Mouse (Mus musculus): ENCODE measurements around the gene Arhgef9. TPM values are rescaled to one million over a fixed set of nuclear protein-coding genes. Genes with fewer than 3 reads are reported as not detected.

Gene Arhgef9
- 26.9 and 27.8 TPM in 2 replicates for polyA plus RNA-seq (2015; fragmentation: Nextera tagmentation; extraction: Ambion mirVana)

- peak within 1 kb of the TSS; percentile 46 for H3K4me3 ChIP-seq
- H3K27me3 ChIP-seq: 0 out of 2 replicates have a peak, but pooled peaks cover 4% of the 10 kb centered on the region
- no peaks in the 10 kb centered on the region for H3K36me3 ChIP-seq
- H3K9ac ChIP-seq: peak within 1 kb of the TSS; percentile 62
- no peaks in the 10 kb centered on the region for H3K9me3 ChIP-seq
- peak within 1 kb of the TSS; percentile 63 for H3K4me2 ChIP-seq (replicated peaks)
- ATAC-seq (ENCODE audit: low FRiP score, low read depth): peak; percentile 78
- peak within 1 kb of the TSS; percentile 48; the same call in 1 of the 2 replicates for H3K27ac ChIP-seq
- 21% methylated on average over 20 of the region's 24 CpGs for WGBS
- 0 out of 2 replicates have a peak, but pooled peaks cover 5% of the 10 kb centered on the region for H3K4me1 ChIP-seq
Measured at GRCm38 (mm10) chrX:95196104-95196919, at the start of gene Arhgef9. Gene Arhgef9, minus strand, starts transcription at chrX:95196856.

DNA sequence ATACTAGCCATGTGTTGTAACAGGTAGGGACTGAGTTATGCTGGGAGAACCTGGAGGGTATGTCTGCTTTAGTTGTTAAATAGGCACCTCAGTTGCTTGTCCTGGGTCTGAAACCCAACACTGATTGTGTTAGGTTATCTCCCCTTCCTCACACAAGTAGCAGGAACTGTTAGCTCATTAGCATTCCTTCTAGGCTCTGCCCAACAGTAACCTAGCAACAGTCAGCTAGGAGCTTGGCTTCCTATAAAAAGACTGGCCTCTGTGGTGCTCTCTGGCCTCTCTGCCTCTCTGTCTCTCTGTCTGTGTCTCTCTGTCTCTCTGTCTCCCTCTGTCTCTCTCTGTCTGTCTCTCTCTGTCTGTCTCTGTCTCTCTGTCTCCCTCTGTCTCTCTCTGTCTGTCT lies 42.2 kb upstream of the Arhgef9 start:
- Histone ChIP-seq H3K4me2 (replicated peaks) (no peak overlapping the region), H3K9me3 (no peaks in the 10 kb centered on the region), H3K27me3 (no peaks in the 10 kb centered on the region), H3K9ac (no peak overlapping the region), H3K4me1 (no peaks in the 10 kb centered on the region), H3K27ac (no peak overlapping the region), H3K36me3 (no peaks in the 10 kb centered on the region), H3K4me3 (no peak overlapping the region)
- no peak for ATAC-seq (ENCODE audit: low FRiP score, low read depth)

- H3K4me1 ChIP-seq: 0 out of 2 replicates have a peak, but pooled peaks cover 5% of the 10 kb centered on the region
- peak overlapping the region; percentile 48; the same call in 1 of the 2 replicates for H3K27ac ChIP-seq
- H3K36me3 ChIP-seq: no peaks in the 10 kb centered on the region
- 48% methylated on average over 3 of the region's 3 CpGs for WGBS
- peak overlapping the region; percentile 63 for H3K4me2 ChIP-seq (replicated peaks)
- 0 out of 2 replicates have a peak, but pooled peaks cover 4% of the 10 kb centered on the region for H3K27me3 ChIP-seq
- ATAC-seq (ENCODE audit: low FRiP score, low read depth): no peak
- H3K9ac ChIP-seq: peak overlapping the region; percentile 62
- H3K9me3 ChIP-seq: no peaks in the 10 kb centered on the region
- peak overlapping the region; percentile 46 for H3K4me3 ChIP-seq
Measured at GRCm38 (mm10) chrX:95195363-95196103, 1.1 kb downstream of the Arhgef9 start.

GRCm38 (mm10) chrX:95175978-95176377 lies 20.7 kb downstream of the Arhgef9 start:
- H3K9ac ChIP-seq: no peak overlapping the region
- H3K27me3 ChIP-seq: peaks cover 9% of the 10 kb centered on the region; the same call in 1 of the 2 replicates
- no peak for ATAC-seq (ENCODE audit: low FRiP score, low read depth)
- no peak overlapping the region for H3K4me3 ChIP-seq
- no peaks in the 10 kb centered on the region for H3K36me3 ChIP-seq
- H3K27ac ChIP-seq: no peak overlapping the region
- H3K4me1 ChIP-seq: no peaks in the 10 kb centered on the region
- 18% methylated on average over 3 of the region's 3 CpGs for WGBS
- no peaks in the 10 kb centered on the region for H3K9me3 ChIP-seq
- H3K4me2 ChIP-seq (replicated peaks): no peak overlapping the region

- 10% methylated on average over 16 of the region's 16 CpGs for WGBS
Measured at GRCm38 (mm10) chrX:95166317-95166716, 30.3 kb downstream of the Arhgef9 start.

GRCm38 (mm10) chrX:95165671-95166127 lies 31.0 kb downstream of the Arhgef9 start:
- peaks cover 13% of the 10 kb centered on the region; the same call in 1 of the 2 replicates for H3K27me3 ChIP-seq
- H3K4me1 ChIP-seq: peaks cover 3% of the 10 kb centered on the region; the same call in 1 of the 2 replicates
- peak; percentile 17; the same call in 1 of the 2 replicates for ATAC-seq (ENCODE audit: low FRiP score, low read depth)
- peak overlapping the region; percentile 66 for H3K9ac ChIP-seq
- peak overlapping the region; percentile 69 for H3K4me2 ChIP-seq (replicated peaks)
- no peaks in the 10 kb centered on the region for H3K9me3 ChIP-seq
- peak overlapping the region; percentile 49 for H3K4me3 ChIP-seq
- peak overlapping the region; percentile 77; the same call in 1 of the 2 replicates for H3K27ac ChIP-seq
- WGBS: 29% methylated on average over 9 of the region's 9 CpGs
- no peaks in the 10 kb centered on the region for H3K36me3 ChIP-seq

More at GRCm38 (mm10) chrX:95166317-95166716, 30.3 kb downstream of the Arhgef9 start:
- peaks cover 10% of the 10 kb centered on the region; the same call in 1 of the 2 replicates for H3K27me3 ChIP-seq
- H3K36me3 ChIP-seq: no peaks in the 10 kb centered on the region
- H3K9me3 ChIP-seq: no peaks in the 10 kb centered on the region
- ATAC-seq (ENCODE audit: low FRiP score, low read depth): peak; percentile 99
- H3K4me2 ChIP-seq (replicated peaks): peak overlapping the region; percentile 69
- H3K4me3 ChIP-seq: peak overlapping the region; percentile 49
- H3K27ac ChIP-seq: peak overlapping the region; percentile 77; the same call in 1 of the 2 replicates
- H3K4me1 ChIP-seq: peaks cover 3% of the 10 kb centered on the region; the same call in 1 of the 2 replicates
- H3K9ac ChIP-seq: peak overlapping the region; percentile 66

DNA sequence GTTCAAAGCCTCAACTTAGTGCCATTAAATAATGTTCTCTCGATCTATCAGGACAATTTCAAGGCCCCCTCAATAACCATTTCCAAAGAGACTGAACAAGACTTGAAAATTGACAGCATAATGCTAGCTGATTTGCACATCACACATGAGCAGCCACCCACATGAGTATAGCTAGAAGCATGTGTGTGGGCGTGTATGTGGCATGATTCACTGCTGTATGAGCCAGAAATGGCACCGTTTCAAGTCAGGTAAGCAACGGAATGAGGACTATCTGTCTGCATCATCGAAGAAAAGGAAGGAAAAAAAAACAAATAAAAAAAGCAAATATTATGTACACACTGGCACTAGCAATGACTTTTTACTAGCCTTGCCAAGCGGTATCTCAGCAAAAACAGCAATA lies 32.5 kb downstream of the Arhgef9 start:
- Histone ChIP-seq H3K9ac (no peak overlapping the region), H3K27ac (no peak overlapping the region), H3K4me1 (peaks cover 3% of the 10 kb centered on the region; the same call in 1 of the 2 replicates), H3K27me3 (peaks cover 13% of the 10 kb centered on the region; the same call in 1 of the 2 replicates), H3K4me3 (peak overlapping the region; percentile 8; the same call in 1 of the 2 replicates), H3K36me3 (no peaks in the 10 kb centered on the region), H3K4me2 (replicated peaks) (peak overlapping the region; percentile 69), H3K9me3 (no peaks in the 10 kb centered on the region)
- 64% methylated on average over 6 of the region's 6 CpGs for WGBS
- no peak for ATAC-seq (ENCODE audit: low FRiP score, low read depth)

DNA sequence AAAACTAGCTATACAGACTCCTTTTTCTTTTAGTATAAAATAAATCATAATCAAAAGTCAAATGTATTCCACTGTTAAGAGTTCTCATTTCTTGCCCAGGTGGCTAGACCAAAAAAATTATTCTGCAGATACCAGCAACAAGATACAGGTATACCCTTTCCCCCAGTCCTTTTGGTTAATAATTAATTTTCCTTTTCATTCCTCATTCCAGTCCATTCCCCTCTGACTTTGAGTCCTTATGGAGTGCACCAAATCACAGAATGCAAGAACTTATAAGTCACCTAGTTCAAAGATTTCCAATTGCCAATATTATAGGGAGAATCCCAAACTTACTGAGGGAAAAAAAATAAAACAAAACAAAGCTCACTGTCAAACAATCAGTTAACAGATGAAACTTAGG lies 33.2 kb downstream of the Arhgef9 start:
- no peak for ATAC-seq (ENCODE audit: low FRiP score, low read depth)
- peaks cover 13% of the 10 kb centered on the region; the same call in 1 of the 2 replicates for H3K27me3 ChIP-seq
- no peaks in the 10 kb centered on the region for H3K36me3 ChIP-seq
- H3K4me1 ChIP-seq: peaks cover 3% of the 10 kb centered on the region; the same call in 1 of the 2 replicates
- H3K4me3 ChIP-seq: no peak overlapping the region
- H3K4me2 ChIP-seq (replicated peaks): peak overlapping the region; percentile 69; the same call in 1 of the 2 replicates
- H3K9ac ChIP-seq: no peak overlapping the region
- H3K9me3 ChIP-seq: no peaks in the 10 kb centered on the region
- no peak overlapping the region for H3K27ac ChIP-seq

DNA sequence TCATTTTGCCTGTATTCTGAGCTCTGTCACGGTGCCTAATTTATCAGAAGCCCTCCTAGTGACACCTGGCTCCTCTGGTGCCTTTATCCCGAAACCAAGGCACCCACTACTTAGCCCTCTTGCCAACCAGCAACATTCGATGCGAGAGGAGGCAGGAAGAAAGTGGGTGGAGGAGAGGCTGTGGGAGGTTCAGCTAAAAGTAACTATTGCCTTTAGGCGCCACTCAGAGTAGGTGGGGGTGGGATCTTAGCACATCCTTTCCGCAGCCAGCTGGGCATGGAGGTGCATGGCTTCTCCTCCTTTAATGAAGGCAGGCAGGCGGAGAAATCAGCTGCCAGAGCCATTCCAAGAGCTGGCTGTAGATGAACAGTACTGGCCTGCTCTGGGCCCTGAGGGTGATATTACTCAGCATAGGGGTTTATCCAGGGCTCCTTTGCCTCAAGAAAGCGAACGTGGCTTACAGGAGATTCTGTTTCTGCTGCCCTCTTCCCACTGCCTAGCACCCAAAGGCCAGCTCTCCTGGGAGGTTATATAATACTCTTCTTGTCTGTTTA lies 39.7 kb downstream of the Arhgef9 start:
- no peak for ATAC-seq (ENCODE audit: low FRiP score, low read depth)
- H3K4me1 ChIP-seq: no peaks in the 10 kb centered on the region
- H3K36me3 ChIP-seq: no peaks in the 10 kb centered on the region
- H3K27ac ChIP-seq: no peak overlapping the region
- peaks cover 12% of the 10 kb centered on the region; the same call in 1 of the 2 replicates for H3K27me3 ChIP-seq
- no peak overlapping the region for H3K4me2 ChIP-seq (replicated peaks)
- no peak overlapping the region for H3K9ac ChIP-seq
- H3K4me3 ChIP-seq: no peak overlapping the region
- WGBS: 35% methylated on average over 9 of the region's 9 CpGs
- H3K9me3 ChIP-seq: no peaks in the 10 kb centered on the region

DNA sequence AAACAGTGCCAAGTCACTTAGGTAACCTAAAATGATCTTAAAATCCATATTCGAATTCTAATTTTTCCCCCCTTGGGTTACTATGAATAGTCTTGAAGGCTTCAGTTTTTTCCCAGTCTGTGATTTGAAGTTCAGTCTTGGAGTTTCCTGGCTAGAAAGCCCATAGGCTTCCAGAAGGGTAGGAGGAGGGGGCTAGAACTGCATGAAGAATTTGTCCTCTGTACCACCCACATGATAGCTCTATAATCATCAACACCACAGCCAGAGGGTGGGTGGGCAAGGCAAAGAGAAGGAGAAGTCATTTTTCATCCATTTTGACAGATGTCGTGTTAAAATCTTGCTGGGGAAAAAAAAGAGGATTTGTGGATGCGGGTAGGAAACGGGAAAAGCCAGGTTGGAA lies 58.0 kb downstream of the Arhgef9 start:
- H3K4me3 ChIP-seq: no peak overlapping the region
- WGBS: 80% methylated on average over 4 of the region's 4 CpGs
- H3K27ac ChIP-seq: no peak overlapping the region
- H3K9ac ChIP-seq: no peak overlapping the region
- peaks cover 13% of the 10 kb centered on the region; the same call in 1 of the 2 replicates for H3K27me3 ChIP-seq
- no peaks in the 10 kb centered on the region for H3K4me1 ChIP-seq
- no peak overlapping the region for H3K4me2 ChIP-seq (replicated peaks)
- no peak for ATAC-seq (ENCODE audit: low FRiP score, low read depth)
- no peaks in the 10 kb centered on the region for H3K9me3 ChIP-seq
- H3K36me3 ChIP-seq: no peaks in the 10 kb centered on the region

DNA sequence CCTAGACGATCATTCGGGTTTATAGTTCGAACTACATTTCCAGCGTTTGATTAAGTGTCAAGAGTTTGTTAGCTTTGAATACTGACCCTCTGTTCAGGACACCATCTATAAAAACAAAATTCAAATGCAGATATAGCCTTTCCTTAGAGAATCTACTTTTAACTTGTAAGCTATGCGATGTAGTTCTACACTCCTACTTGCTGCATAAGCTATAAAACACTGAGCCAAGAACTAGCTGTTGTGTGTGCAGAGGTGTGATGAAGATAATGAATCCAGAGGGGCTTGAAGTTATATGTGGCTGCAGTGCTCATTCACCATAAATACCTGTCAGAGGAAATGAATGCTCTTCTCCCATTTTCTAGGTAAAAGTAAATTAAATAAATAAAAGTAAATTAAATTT lies 63.2 kb downstream of the Arhgef9 start:
- H3K4me2 ChIP-seq (replicated peaks): no peak overlapping the region
- H3K36me3 ChIP-seq: no peaks in the 10 kb centered on the region
- no peak overlapping the region for H3K9ac ChIP-seq
- H3K9me3 ChIP-seq: no peaks in the 10 kb centered on the region
- H3K27ac ChIP-seq: no peak overlapping the region
- WGBS: 76% methylated on average over 5 of the region's 5 CpGs
- H3K27me3 ChIP-seq: peaks cover 6% of the 10 kb centered on the region; the same call in 1 of the 2 replicates
- no peak overlapping the region for H3K4me3 ChIP-seq
- ATAC-seq (ENCODE audit: low FRiP score, low read depth): peak; percentile 64; the same call in 1 of the 2 replicates
- H3K4me1 ChIP-seq: no peaks in the 10 kb centered on the region

Data from limb, embryonic 13.5 days (tissue).